Mouse (Mus musculus): ENCODE data around the gene Wnk1. TPM values are rescaled to one million over a fixed set of nuclear protein-coding genes. Genes with fewer than 3 reads are reported as not detected.

Wnk1 gene
- total RNA-seq (2023): 331 TPM

DNA sequence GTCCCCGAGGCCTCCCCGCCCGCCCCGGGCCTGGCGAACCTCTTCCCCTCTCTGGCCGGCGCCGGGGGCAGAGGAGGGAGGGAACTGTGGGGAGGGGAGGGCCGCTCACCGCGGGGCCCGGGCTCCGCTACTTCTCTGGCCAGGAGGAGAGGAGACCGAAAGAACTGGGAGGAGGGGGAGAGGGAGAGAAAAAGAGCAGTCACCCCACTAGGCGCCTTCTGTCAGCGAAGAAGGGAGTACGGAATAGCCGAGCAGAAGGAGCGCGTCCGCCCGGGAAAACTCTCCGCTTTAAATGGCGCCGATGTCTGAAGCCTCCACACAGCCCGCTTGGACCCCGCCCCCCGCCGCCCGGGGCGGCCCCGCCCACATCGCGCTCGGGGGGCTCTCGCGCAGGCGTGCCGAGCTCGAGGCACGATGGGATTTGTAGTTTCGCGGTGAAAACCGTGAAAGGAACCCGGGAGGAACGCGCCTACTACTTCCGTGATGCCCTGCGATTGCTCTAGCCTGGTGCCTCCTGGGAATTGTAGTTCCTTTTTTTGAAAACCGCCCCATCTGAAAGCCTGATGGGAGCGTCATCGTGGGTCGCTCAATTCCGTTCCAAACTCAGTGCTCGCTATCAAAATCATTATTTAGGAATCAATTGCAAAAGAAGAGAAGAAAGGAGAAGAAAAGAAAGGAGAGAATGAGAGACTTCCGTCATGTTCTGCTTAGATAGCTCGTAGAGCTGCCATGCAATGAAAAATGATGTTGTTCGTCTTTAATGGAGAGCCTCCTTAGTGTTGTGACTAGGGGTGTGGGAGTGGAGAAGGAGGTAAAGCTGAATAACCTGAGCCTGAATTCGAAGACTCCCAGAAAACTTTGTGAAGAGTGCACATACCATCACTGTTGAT, at the start of gene Wnk1:
TSS of gene Wnk1 (minus strand) at position 307 of the 890 bp plus-strand sequence.

GRCm38 (mm10) chr6:119902204-119903080, 136.0 kb downstream of the Wnk1 start, which contains the start of gene Rad52:
TSS of gene Rad52 (plus strand) at chr6:119902698.

Other genes with a start within 250 kb of the Wnk1 start
- gene Erc1, start 190.5 kb downstream of the Wnk1 start, total RNA-seq (2023): 20.9 TPM
- 25.2 TPM for gene Rad52, start 136.0 kb downstream of the Wnk1 start, total RNA-seq (2023)
- gene Ninj2, start 54.7 kb upstream of the Wnk1 start, total RNA-seq (2023): 0.74 TPM

Data from CD4-positive naive resting alpha-beta T cell, adult 57 days (primary cell).